Mouse (Mus musculus) lung, adult 2 months (tissue): ENCODE measurements at regions not wholly inside any gene's neighbourhood (a gene's known extent, or its start where the extent isn't known, plus 50 kb on each side); places are given as distances from the start of the nearest gene placed in this dataset.

Experiments
- CTCF ChIP-seq: fragments of 200-500 bp; IDR thresholded peaks from 2 replicates; pipeline ENCODE4 v1.5.1; 2011; ENCODE audit warnings: mild to moderate bottlenecking, low read length, control low read depth; ENCODE audit not compliant: insufficient read depth
- POLR2A ChIP-seq: fragments of 200-500 bp; IDR thresholded peaks from 2 replicates; pipeline ENCODE4 v1.6.1; 2011; ENCODE audit warnings: low read depth, mild to moderate bottlenecking, control low read depth, low read length, borderline replicate concordance; ENCODE audit errors: extremely low read depth

DNA sequence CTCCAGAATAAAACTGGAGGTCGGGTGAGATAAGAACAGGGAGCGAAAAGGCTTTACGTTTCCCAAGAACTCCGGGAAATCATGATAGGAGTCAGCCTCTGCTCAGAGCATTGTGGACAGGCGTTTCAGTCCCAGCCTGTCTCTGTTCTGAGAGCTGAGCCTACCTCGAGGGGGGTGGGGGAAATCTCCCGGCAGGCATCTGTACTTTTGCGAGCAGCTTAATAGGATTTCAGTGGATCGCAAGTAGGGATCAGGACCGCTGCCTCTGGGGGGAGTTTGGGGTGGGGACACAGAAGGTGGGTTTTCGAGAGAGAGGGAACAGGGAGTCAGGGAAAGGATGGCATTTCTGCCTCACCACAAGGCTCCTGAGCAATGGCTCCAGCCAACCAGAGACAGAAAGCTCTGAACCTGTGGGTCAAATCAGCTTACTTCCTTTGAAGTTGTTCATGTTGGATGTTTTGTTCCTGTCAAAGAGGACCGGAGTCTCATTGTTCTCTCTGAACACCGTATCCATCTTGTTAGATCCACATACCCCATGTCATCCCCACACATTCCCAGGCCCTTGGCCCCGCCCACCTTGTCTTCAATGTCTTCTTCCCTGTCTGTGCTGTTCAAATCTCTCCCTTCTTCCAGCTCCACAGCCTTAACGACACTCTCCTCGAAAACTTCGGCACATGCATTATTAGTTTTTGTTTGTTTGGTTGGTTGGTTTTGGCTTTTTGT is 109.5 kb downstream of the Trim29 start:
- no peak for TF ChIP-seq CTCF
- no peak for TF ChIP-seq POLR2A
